Mouse (Mus musculus): Measurements from ENCODE around the gene Bcl11a. TPM values are rescaled to one million over a fixed set of nuclear protein-coding genes. Genes with fewer than 3 reads are reported as not detected.

Bcl11a gene
- total and polyA plus RNA-seq, 3 experiments: 37.0 to 112 (median 83.8) TPM

DNA sequence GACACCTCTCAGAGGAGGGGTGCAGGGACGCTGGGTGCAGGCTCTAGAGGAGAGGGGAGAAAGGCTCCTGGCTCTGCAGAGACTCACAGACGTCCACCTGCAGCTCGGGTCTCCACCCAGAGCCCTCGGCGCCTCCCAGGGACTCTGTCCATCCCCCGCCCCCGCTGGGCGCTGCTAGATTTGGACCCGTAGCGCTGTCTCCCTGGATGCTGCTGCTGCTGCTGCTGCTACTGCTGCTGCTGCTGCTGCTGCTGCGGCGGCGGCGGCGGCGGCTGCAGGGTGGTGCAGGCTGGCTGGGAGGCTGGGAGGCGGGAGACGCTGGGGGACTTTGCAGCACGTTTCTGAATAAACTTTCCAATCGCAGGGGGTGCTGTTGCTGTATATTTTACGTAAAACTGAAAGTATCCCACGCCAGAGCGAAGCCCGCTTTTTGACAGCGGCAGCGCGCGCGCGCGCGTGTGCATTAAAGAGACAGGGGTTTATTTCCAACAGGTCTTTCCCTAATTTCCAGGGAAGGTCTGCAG, 1.7 kb upstream of the Bcl11a start (continued):
- TF ChIP-seq ETS1 (IDR thresholded peaks at IDR 0.05; ENCODE audit: low read depth, low read length) (peak; percentile 76; the same call in 1 of the 2 replicates), CHD2 (IDR thresholded peaks at IDR 0.05; ENCODE audit: low read length) (no peak), ZNF384 (IDR thresholded peaks at IDR 0.05; ENCODE audit: low read depth, low read length) (no peak)

DNA sequence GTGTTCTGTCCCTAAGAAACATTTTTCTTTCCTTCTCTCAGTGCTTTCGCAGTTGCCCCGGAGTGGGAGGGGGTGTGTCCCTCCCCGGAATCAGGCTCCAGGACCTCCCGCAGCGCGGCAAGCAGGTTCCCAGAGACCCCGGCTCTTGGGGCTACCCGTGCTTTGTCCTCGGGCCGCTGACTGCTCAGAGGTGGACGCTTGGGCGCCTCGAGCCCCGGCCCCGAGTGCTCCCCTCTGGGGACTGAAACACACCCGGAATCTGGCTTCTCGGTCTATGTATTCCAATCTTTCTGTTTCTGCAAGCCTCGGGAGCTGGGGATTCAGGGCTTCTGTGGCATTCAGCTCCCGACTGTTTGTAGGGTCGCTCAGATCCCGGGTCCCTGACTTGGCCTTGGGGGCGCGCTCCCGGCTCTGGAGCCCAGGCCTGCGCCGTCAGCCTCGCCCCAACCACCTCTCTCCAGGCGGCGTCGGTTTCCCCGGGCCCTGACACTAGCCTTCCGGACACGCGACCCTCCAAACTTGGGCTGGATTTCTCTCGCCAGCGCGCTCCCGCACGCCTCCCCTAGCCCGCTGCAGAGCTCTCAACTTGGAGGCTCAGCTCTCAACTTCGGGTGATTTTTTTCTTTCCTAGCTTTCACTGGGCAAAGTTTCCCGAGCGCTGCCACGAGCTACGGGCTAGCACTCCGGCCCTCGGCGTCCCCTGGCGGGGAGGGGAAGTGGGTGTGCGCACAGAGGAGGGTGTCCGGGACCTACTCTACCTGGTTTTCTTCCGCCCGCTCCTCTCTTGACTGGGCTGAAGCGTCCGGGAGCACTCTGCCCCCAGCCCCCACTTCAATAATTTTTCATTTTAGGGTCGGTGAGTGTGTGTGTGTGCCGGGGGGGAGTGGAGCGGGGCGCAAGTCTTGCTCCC, 780 bp upstream of the Bcl11a start:
- Histone ChIP-seq H3K27me3 (ENCODE audit: control insufficient read depth in 1 of 2, insufficient read depth in 2 of 2, low read length in 2 of 2) (no peaks in the 10 kb centered on the region), H3K27ac (ENCODE audit: control insufficient read depth, low read depth, low read length) (peak overlapping the region; percentile 93), H3K79me2 (ENCODE audit: control insufficient read depth, insufficient read depth, low read length, poor library complexity) (peaks cover 63% of the 10 kb centered on the region), H3K4me1 (ENCODE audit: control insufficient read depth in 1 of 2, insufficient read depth in 2 of 2, low read length in 2 of 2) (no peaks in the 10 kb centered on the region), H3K9me3 (replicated peaks; ENCODE audit: insufficient read depth, low read length) (no peaks in the 10 kb centered on the region), H3K36me3 (ENCODE audit: control insufficient read depth in 1 of 2, insufficient read depth in 2 of 2, low read length in 2 of 2) (peaks cover 0 to 8% of the 10 kb centered on the region in 2 experiments; a peak in 2 of 4 replicates), H3K9ac (ENCODE audit: control insufficient read depth, low read depth, low read length, poor library complexity, severe bottlenecking) (peak overlapping the region; percentile 94), H3K4me3 (ENCODE audit: control insufficient read depth in 1 of 2, insufficient read depth in 1 of 2, low read depth in 2 of 2, low read length in 2 of 2) (peak overlapping the region; percentile 77 to 82)
- peak; percentile 86 for DNase-seq (ENCODE audit: low read depth, low spot score)
- TF ChIP-seq UBTF (IDR thresholded peaks at IDR 0.05; ENCODE audit: borderline replicate concordance, insufficient read depth, low read depth, low read length): peak; percentile 95
- TF ChIP-seq KAT2A (conservative IDR thresholded peaks at IDR 0.05; ENCODE audit: low read depth, low read length): no peak
- TF ChIP-seq ELF1 (IDR thresholded peaks at IDR 0.05; ENCODE audit: low read depth, low read length): no peak; the same call in 1 of the 2 replicates
- peak; percentile 53 to 56; a peak in 2 of 4 replicates for TF ChIP-seq POLR2A (IDR thresholded peaks at IDR 0.05; ENCODE audit: control insufficient read depth in 1 of 2, insufficient read depth in 1 of 2, low read depth in 1 of 2, low read length in 2 of 2, poor library complexity in 1 of 2)
- no peak for TF ChIP-seq CHD2 (IDR thresholded peaks at IDR 0.05; ENCODE audit: low read length)
- no peak for TF ChIP-seq SMC3 (IDR thresholded peaks at IDR 0.05; ENCODE audit: low read depth, low read length)
- TF ChIP-seq TCF12 (IDR thresholded peaks at IDR 0.05; ENCODE audit: low read depth, low read length): 0 out of 2 replicates have a peak, but pooled peaks have one; percentile 5
- no peak for TF ChIP-seq ZC3H11A (IDR thresholded peaks at IDR 0.05; ENCODE audit: low read depth, low read length)
- TF ChIP-seq USF2 (IDR thresholded peaks at IDR 0.05; ENCODE audit: borderline replicate concordance in 1 of 2, insufficient read depth in 1 of 2, low read depth in 1 of 2, low read length in 2 of 2): no peak
- 0 out of 2 replicates have a peak, but pooled peaks have one; percentile 48 for TF ChIP-seq MAX (IDR thresholded peaks at IDR 0.05; ENCODE audit: low read length)
- TF ChIP-seq GATA1 (IDR thresholded peaks at IDR 0.05; ENCODE audit: low read depth, low read length): no peak
- TF ChIP-seq CTCF (IDR thresholded peaks at IDR 0.05 in 2 of 3, conservative IDR thresholded peaks at IDR 0.05 in 1 of 3; ENCODE audit: control insufficient read depth in 1 of 3, insufficient read depth in 1 of 3, low read depth in 2 of 3, low read length in 3 of 3, poor library complexity in 1 of 3, severe bottlenecking in 1 of 3): peak in 2 of 3 experiments; percentile 4 to 16; a peak in 2 of 6 replicates
- peak; percentile 74; the same call in 1 of the 2 replicates for TF ChIP-seq MAZ (IDR thresholded peaks at IDR 0.05; ENCODE audit: low read depth, low read length)
- TF ChIP-seq POLR2AphosphoS5 (IDR thresholded peaks at IDR 0.05; ENCODE audit: borderline replicate concordance, low read depth, low read length): no peak
- TF ChIP-seq EP300 (IDR thresholded peaks at IDR 0.05; ENCODE audit: low read depth in 1 of 2, low read length in 2 of 2): 0 out of 4 replicates have a peak, but pooled peaks of 1 of the 2 experiments have one; percentile 4
- TF ChIP-seq RCOR1 (IDR thresholded peaks at IDR 0.05; ENCODE audit: low read depth, low read length): no peak
- no peak for TF ChIP-seq MEF2A (IDR thresholded peaks at IDR 0.05; ENCODE audit: extremely low read depth, insufficient replicate concordance, low read depth, low read length, poor library complexity, severe bottlenecking)
- peak; percentile 51 for TF ChIP-seq SIN3A (IDR thresholded peaks at IDR 0.05; ENCODE audit: low read length)
- TF ChIP-seq TBP (IDR thresholded peaks at IDR 0.05; ENCODE audit: low read depth, low read length): peak; percentile 74
- TF ChIP-seq TAL1 (IDR thresholded peaks at IDR 0.05; ENCODE audit: low read length): no peak
- no peak for TF ChIP-seq RAD21 (IDR thresholded peaks at IDR 0.05; ENCODE audit: low read depth, low read length)
- TF ChIP-seq POLR2AphosphoS2 (IDR thresholded peaks at IDR 0.05; ENCODE audit: low read length): no peak
- no peak for TF ChIP-seq ZKSCAN1 (IDR thresholded peaks at IDR 0.05; ENCODE audit: low read depth, low read length)
- no peak for TF ChIP-seq MYB (IDR thresholded peaks at IDR 0.05; ENCODE audit: low read depth, low read length)
- TF ChIP-seq HCFC1 (IDR thresholded peaks at IDR 0.05; ENCODE audit: low read depth, low read length): 0 out of 2 replicates have a peak, but pooled peaks have one; percentile 46
- TF ChIP-seq MXI1 (IDR thresholded peaks at IDR 0.05; ENCODE audit: low read depth, low read length): peak; percentile 81
- TF ChIP-seq MYC (IDR thresholded peaks at IDR 0.05; ENCODE audit: low read depth, low read length): no peak
- no peak for TF ChIP-seq USF1 (IDR thresholded peaks at IDR 0.05; ENCODE audit: low read depth, low read length)
- no peak; the same call in 1 of the 2 replicates for TF ChIP-seq CHD1 (IDR thresholded peaks at IDR 0.05; ENCODE audit: low read depth, low read length)
- no peak for TF ChIP-seq BHLHE40 (IDR thresholded peaks at IDR 0.05; ENCODE audit: borderline replicate concordance, low read depth, low read length)

Measured in MEL (cell line).